Mouse (Mus musculus) hindbrain, embryonic 14.5 days (tissue): ENCODE measurements around the gene Tsc22d3. TPM values are rescaled to one million over a fixed set of nuclear protein-coding genes. Genes with fewer than 3 reads are reported as not detected.

Source experiments
- ATAC-seq: fragments of 200-750 bp; cut with Nextera tagmentation; 2 replicates; pipeline ENCODE4 v1.8.0; 2017; ENCODE audit warnings: moderate number of reproducible peaks, mild to moderate bottlenecking, moderate TSS enrichment, moderate library complexity; ENCODE audit not compliant: low FRiP score
- DNase-seq: peaks from one replicate; pipeline ENCODE4 v3.0.0-alpha.2; 2015; ENCODE audit warnings: low spot score
- H3K27ac ChIP-seq: fragments of 300-500 bp; sonication (generic); 2 replicates; pipeline ENCODE4 v1.5.1; 2014; ENCODE audit warnings: mild to moderate bottlenecking, moderate library complexity
- H3K27me3 ChIP-seq: fragments of 300-500 bp; sonication (generic); 2 replicates; pipeline ENCODE4 v1.6.1; 2014; ENCODE audit warnings: mild to moderate bottlenecking, low read length, mixed read lengths; ENCODE audit not compliant: control insufficient read depth, insufficient read depth
- H3K36me3 ChIP-seq: fragments of 300-500 bp; sonication (generic); replicated peaks from 2 replicates; pipeline ENCODE4 v1.6.1; 2014; ENCODE audit not compliant: control insufficient read depth, insufficient read depth
- H3K4me1 ChIP-seq: fragments of 300-500 bp; sonication (generic); replicated peaks from 2 replicates; pipeline ENCODE4 v1.6.1; 2014; ENCODE audit warnings: antibody characterized with exemption, low read length, mixed read lengths; ENCODE audit not compliant: control insufficient read depth, insufficient read depth
- H3K4me2 ChIP-seq: fragments of 300-500 bp; sonication (generic); replicated peaks from 2 replicates; pipeline ENCODE4 v1.6.1; 2014; ENCODE audit warnings: mild to moderate bottlenecking, moderate library complexity
- H3K4me3 ChIP-seq: fragments of 300-500 bp; sonication (generic); replicated peaks from 2 replicates; pipeline ENCODE4 v1.5.1; 2014; ENCODE audit warnings: mild to moderate bottlenecking, low read length
- H3K9ac ChIP-seq: fragments of 300-500 bp; sonication (generic); 2 replicates; pipeline ENCODE4 v1.6.1; 2014
- H3K9me3 ChIP-seq: fragments of 300-500 bp; sonication (generic); 2 replicates; pipeline ENCODE4 v1.6.1; 2016; ENCODE audit warnings: low read length; ENCODE audit not compliant: control insufficient read depth
- WGBS: fragments of 180-500 bp; shearing (Covaris S2); extraction: QIAGEN DNeasy Blood & Tissue Kit; methylation state at CpG from one replicate; pipeline ENCODE4 v1.1.7; 2014; 5-methylcytosine and 5-hydroxymethylcytosine counted together
- polyA plus RNA-seq: library from polyadenylated mRNA; unstranded; fragments of >200 nt; fragmentation: Nextera tagmentation; extraction: Ambion mirVana; gene quantifications from 2 replicates; pipeline ENCODE4 v1.2.1, GENCODE M21; 2014

The Tsc22d3 gene
- polyA plus RNA-seq, 1 experiment from 2014 or later: 119 TPM

DNA sequence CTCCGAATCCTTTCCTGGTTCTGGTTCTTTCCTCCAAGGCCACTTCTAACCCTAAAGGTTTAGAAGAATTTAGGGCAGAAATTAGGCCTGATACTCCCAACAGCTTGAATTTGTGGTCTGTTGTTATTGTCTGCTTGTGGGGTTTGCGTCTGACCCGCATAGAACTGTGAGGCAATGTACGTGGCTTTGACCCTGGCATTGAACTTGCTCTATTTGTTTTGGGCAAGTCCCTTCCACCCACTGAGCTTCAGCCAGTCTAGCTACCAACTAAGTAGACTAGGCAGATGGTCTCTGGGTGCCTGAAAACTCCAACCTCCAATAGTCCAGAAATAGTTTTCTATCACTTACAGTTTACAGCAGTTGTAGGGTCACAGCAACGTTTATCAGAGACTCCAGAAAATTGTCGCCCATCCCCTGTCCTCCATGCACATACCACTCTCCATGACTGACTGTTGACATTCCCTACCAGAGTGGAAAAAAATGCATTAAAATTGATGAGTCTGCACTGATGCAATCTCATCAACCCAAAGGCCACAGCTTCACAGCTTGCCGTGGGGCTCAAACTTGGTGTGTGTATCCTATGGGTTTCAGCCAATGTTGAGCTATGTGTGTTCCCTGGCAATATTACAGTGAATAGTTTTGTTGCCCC lies 74.7 kb downstream of the Tsc22d3 start:
- no peak overlapping the region for H3K9ac ChIP-seq
- H3K36me3 ChIP-seq: no peaks in the 10 kb centered on the region
- no peak overlapping the region for H3K4me3 ChIP-seq
- no peaks in the 10 kb centered on the region for H3K4me1 ChIP-seq
- H3K27ac ChIP-seq: no peak overlapping the region
- H3K4me2 ChIP-seq: no peak overlapping the region
- H3K9me3 ChIP-seq: no peaks in the 10 kb centered on the region
- 90% methylated on average over 7 of the region's 7 CpGs for WGBS
- ATAC-seq: no peak
- no peak for DNase-seq
- H3K27me3 ChIP-seq: peaks cover 20% of the 10 kb centered on the region; the same call in 1 of the 2 replicates

GRCm38 (mm10) chrX:140524231-140524630 lies 76.2 kb downstream of the Tsc22d3 start:
- Histone ChIP-seq H3K9ac (no peak overlapping the region), H3K36me3 (no peaks in the 10 kb centered on the region), H3K4me1 (no peaks in the 10 kb centered on the region), H3K27ac (no peak overlapping the region), H3K9me3 (no peaks in the 10 kb centered on the region), H3K4me3 (no peak overlapping the region), H3K4me2 (no peak overlapping the region), H3K27me3 (peaks cover 24% of the 10 kb centered on the region; the same call in 1 of the 2 replicates)
- DNase-seq (no peak), ATAC-seq (no peak)
- WGBS: 91% methylated on average over 5 of the region's 5 CpGs

DNA sequence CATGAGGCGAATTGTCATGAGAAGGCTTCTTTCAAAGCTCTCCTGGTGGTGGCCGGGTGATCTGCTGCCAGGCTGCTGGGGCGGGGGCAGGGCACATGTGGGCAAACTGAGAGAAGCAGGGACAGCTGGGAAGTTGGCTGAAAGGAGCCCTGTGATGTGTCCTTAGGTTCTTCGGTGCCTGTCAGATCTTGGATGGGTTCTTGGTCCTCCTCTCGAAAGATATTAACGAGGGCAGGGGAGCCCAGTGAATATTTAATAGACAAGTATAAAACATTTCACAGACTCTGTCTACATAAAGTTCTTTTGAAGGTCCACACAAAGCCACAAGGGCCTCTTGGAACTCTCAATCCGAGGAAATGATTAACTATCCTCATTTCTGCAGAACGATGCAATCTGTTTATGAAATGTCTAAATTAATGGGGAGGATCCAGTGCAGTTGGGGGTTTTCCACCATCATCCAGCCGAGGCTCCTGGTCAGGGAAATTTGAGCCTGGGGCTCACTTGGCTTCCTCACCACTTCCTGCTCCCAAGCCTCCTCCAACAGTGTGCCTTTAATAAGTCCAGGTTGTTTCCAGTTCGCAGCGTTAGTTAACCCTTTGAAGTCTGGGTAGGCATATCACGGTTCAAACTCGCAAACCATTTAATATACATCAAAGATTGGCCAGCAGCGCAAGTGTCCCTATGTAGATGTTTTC lies 78.2 kb downstream of the Tsc22d3 start:
- no peak for ATAC-seq
- no peak for DNase-seq
- Histone ChIP-seq H3K27me3 (peaks cover 37% of the 10 kb centered on the region), H3K4me2 (no peak overlapping the region), H3K36me3 (no peaks in the 10 kb centered on the region), H3K9ac (no peak overlapping the region), H3K4me1 (no peaks in the 10 kb centered on the region), H3K9me3 (no peaks in the 10 kb centered on the region), H3K4me3 (no peak overlapping the region), H3K27ac (no peak overlapping the region)
- WGBS: 74% methylated on average over 14 of the region's 14 CpGs

DNA sequence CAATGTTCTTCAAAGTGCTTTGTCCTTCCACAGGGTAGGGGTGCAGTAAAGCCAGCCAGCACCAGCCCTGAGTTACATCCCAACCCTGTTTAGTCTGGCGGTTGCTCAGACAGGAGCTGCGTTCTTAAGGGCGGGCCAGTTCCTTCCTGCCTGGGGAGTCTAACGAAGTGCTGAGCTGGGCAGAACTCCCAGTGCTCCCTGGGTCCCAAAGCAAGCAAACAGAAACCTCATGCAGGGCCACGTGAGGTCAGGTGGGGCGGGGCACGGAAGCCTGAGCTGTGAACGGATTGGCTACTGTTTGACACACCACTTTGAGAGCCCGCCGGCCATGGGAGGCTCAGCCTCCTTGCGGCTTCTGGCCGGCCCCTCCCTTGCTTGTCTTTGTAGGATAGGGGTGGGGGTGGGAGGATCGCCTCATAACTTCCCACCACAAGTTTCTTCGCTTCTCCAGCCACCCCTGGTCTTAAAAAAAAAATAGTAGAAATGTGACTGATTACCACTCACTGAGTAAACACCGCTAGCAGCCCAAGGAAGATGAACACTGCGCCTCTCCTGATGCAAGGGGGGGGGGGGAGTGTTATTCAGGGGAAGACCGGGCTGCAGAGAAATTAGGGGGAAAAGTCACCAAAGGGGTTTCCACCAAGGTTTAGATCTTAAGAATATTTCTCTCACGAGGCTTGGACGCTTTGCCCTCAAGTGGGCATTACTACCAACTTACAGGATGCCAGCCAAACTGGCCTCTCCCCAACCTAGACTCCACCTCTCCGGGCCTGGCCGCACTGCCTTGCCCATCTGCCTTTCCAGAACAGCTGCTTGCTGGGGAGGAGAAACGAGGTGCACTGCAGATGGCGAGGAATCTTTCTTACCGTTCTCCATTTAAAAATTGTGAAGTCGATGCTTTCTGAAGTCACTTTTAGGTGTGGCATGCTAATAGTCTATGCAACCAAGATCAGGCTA lies 80.0 kb downstream of the Tsc22d3 start:
- WGBS: 25% methylated on average over 25 of the region's 25 CpGs
- DNase-seq (peak; percentile 46), ATAC-seq (peak; percentile 87)
- Histone ChIP-seq H3K36me3 (no peaks in the 10 kb centered on the region), H3K4me2 (peak overlapping the region; percentile 41), H3K9me3 (no peaks in the 10 kb centered on the region), H3K27ac (no peak overlapping the region), H3K27me3 (peaks cover 34% of the 10 kb centered on the region), H3K4me3 (peak overlapping the region; percentile 7; the same call in 1 of the 2 replicates), H3K4me1 (no peaks in the 10 kb centered on the region), H3K9ac (no peak overlapping the region)

- DNase-seq: no peak
- H3K27me3 ChIP-seq: peaks cover 37% of the 10 kb centered on the region
- H3K4me3 ChIP-seq: no peak overlapping the region
- no peaks in the 10 kb centered on the region for H3K36me3 ChIP-seq
- no peak for ATAC-seq
- no peaks in the 10 kb centered on the region for H3K4me1 ChIP-seq
- H3K4me2 ChIP-seq: no peak overlapping the region
- 89% methylated on average over 8 of the region's 8 CpGs for WGBS
- no peak overlapping the region for H3K9ac ChIP-seq
- H3K9me3 ChIP-seq: no peaks in the 10 kb centered on the region
- H3K27ac ChIP-seq: no peak overlapping the region
Observed at GRCm38 (mm10) chrX:140518351-140518750, 82.1 kb downstream of the Tsc22d3 start.

- Histone ChIP-seq H3K9me3 (no peaks in the 10 kb centered on the region), H3K4me1 (0 out of 2 replicates have a peak, but pooled peaks cover 4% of the 10 kb centered on the region), H3K27ac (no peak overlapping the region), H3K4me3 (no peak overlapping the region), H3K4me2 (no peak overlapping the region), H3K9ac (no peak overlapping the region), H3K27me3 (peaks cover 36% of the 10 kb centered on the region), H3K36me3 (no peaks in the 10 kb centered on the region)
- ATAC-seq (no peak), DNase-seq (no peak)
- 83% methylated on average over 2 of the region's 2 CpGs for WGBS
Observed at GRCm38 (mm10) chrX:140513379-140513778, 87.1 kb downstream of the Tsc22d3 start.

GRCm38 (mm10) chrX:140511687-140512651 lies 88.5 kb downstream of the Tsc22d3 start:
- 33% methylated on average over 7 of the region's 7 CpGs for WGBS
- no peak for DNase-seq
- peaks cover 28% of the 10 kb centered on the region for H3K27me3 ChIP-seq

GRCm38 (mm10) chrX:140510696-140511429 lies 89.6 kb downstream of the Tsc22d3 start:
- 0 out of 2 replicates have a peak, but pooled peaks have one; percentile 40 for ATAC-seq
- no peak for DNase-seq

More at GRCm38 (mm10) chrX:140511687-140512651, 88.5 kb downstream of the Tsc22d3 start:
- Histone ChIP-seq H3K9ac (no peak overlapping the region), H3K27ac (no peak overlapping the region), H3K36me3 (no peaks in the 10 kb centered on the region), H3K4me3 (no peak overlapping the region), H3K9me3 (no peaks in the 10 kb centered on the region), H3K4me1 (0 out of 2 replicates have a peak, but pooled peaks cover 4% of the 10 kb centered on the region), H3K4me2 (no peak overlapping the region)
- no peak; the same call in 1 of the 2 replicates for ATAC-seq

More at GRCm38 (mm10) chrX:140510696-140511429, 89.6 kb downstream of the Tsc22d3 start:
- H3K9me3 ChIP-seq: no peaks in the 10 kb centered on the region
- H3K27me3 ChIP-seq: peaks cover 33% of the 10 kb centered on the region
- H3K36me3 ChIP-seq: no peaks in the 10 kb centered on the region
- no peak overlapping the region for H3K27ac ChIP-seq
- 28% methylated on average over 24 of the region's 24 CpGs for WGBS
- no peak overlapping the region for H3K4me3 ChIP-seq
- peak overlapping the region; percentile 43 for H3K4me2 ChIP-seq
- 0 out of 2 replicates have a peak, but pooled peaks cover 4% of the 10 kb centered on the region for H3K4me1 ChIP-seq
- peak overlapping the region; percentile 31; the same call in 1 of the 2 replicates for H3K9ac ChIP-seq
